ENCODE assay signal across 16 mouse cellular contexts in the genomic region with DNA sequence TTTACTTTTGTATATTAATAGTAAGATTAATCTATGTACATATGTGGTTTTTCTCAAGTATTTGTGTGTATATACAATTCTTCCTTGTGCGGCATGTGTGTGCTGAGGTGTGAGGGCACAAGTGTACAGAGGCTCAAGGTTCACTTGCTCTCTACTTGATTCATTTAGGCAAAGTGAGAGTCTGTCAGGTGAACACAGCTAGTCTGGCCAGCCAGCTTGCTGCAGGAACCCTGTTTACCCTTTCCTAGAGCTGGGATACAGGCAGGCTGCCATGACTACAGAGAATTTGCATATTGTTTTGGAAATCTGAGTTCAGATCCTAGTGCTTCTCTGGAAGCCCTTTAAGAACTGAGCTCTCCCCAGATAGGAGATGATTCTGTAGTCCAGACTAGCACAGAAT.
"Had no signal": no experiment of that assay in that cellular context is flagged by ENCODE, and none has a peak within 500 bp of the region (broad histone marks: within the 10 kb centered on the region; RNA-seq: fewer than 3 reads in every experiment).

No protein-coding gene starts in this region.

- H3K4me2 ChIP-seq: limb, embryonic 13.5 days; lung, embryonic 14.5 days; neural tube, embryonic 15.5 days had no signal

- H3K9me3 ChIP-seq: limb, embryonic 13.5 days; midbrain, embryonic 10.5 days; neural tube, embryonic 15.5 days had no signal

- H3K4me3 ChIP-seq: layer of hippocampus, adult 2 months; limb, embryonic 13.5 days; midbrain, embryonic 10.5 days; myocyte; neural tube, embryonic 15.5 days had no signal

- H3K9ac ChIP-seq: limb, embryonic 13.5 days; liver, embryonic 14.5 days; lung, embryonic 14.5 days; neural tube, embryonic 15.5 days had no signal

- H3K36me3 ChIP-seq: limb, embryonic 13.5 days; midbrain, embryonic 10.5 days; neural tube, embryonic 15.5 days had no signal

- ATAC-seq: hindbrain, embryonic 16.5 days; inflammation-experienced regulatory T-cells, adult 6 months had no signal

- DNase-seq: lung, embryonic 14.5 days; lung, postnatal 10 days; lung, postnatal 4 days; midbrain, embryonic 14.5 days; right cerebral cortex, adult 18-20 months; right cerebral cortex, postnatal 25 days; thymus, postnatal 4 days had no signal

- H3K27ac ChIP-seq: kidney, postnatal 0 days; layer of hippocampus, adult 2 months; limb, embryonic 13.5 days; liver, embryonic 14.5 days; midbrain, embryonic 10.5 days; neural tube, embryonic 15.5 days had no signal

- H3K27me3 ChIP-seq: limb, embryonic 13.5 days; neural tube, embryonic 15.5 days had no signal
